Mouse (Mus musculus) kidney, postnatal 14 days (tissue): ENCODE measurements around the gene Cand2.
A peak's percentile ranks its signal among the peaks of the same experiment; 100 is the strongest.

Experiments used
- DNase-seq: peaks from one replicate; pipeline ENCODE4 v3.0.0; 2022; ENCODE audit warnings: mixed read lengths

The Cand2 gene

DNA sequence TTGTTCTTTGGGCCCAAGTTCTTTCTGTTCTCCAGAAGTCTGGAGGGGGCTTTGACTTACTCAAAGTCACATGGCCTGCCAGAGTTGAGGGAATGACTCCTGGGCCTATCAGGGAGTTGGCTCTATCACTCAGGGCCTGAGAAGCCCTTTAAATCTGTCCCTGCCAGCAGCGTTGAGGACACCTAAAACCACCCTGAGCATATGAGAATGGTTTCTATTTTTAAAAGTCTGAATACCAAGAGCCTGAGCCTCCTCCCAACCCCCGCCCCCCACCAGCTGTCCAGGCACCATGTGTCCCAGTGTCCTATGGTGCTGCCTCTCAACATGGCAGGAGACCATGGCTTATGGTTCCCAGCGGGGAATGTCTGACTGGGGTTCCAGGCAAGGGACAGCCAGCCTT lies 1.5 kb downstream of the Cand2 start:
- no peak for DNase-seq

DNA sequence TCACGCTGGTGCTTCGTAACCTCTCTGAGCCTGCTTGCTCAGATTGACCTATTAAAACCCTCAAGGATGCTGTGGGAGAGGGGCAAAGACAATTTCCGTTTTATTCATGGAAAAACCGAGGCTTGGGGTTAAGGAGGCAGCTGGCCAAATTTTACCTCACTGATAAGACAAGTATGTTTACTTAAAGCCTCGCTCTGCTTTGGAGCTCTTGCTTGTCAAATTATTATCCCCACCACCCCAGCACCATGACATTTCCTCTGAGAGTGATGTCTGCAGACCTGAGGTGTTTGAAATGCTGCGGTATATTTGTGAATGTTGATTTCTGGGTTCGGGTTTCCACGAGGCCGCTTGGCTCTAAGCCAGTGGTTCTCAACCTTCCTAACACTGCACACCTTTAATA lies 2.0 kb downstream of the Cand2 start:
- no peak for DNase-seq

DNA sequence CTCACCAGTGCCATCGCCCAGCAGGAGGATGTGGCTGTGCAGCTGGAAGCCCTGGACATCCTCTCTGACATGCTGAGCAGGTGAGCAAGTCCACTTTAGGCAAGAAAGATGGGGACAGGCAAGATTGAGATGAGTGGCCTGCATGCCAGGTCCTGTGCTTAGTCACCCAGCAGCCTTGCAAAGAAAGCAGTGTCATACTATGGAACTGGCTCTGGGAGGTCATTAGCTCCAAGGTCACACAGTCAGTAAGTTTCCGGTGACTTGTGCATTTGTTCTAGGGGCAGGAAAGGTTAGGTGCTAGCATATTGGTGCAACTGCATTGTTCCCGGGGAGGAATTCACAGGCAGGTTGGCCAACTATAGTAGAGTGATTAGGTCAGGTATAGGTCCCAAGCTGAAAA lies 8.4 kb downstream of the Cand2 start:
- DNase-seq, result no peak

DNA sequence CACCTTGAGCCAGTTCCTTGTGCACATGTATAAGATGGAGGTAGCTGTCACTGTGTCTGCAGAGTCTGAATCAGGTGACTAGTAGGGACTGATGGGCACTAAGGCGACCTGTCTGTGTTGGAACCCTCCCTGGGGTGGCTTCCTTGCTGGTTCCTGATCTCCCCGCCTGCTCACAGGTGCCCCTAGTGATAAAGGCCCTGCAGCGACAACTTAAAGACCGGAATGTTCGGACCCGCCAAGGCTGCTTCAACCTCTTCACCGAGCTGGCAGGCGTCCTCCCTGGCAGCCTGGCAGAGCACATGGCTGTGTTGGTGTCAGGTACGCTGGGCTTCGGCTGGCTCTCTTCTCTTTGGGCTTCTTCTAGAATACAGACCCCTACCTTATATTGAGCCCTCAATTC lies 16.7 kb downstream of the Cand2 start:
- DNase-seq, result no peak

DNA sequence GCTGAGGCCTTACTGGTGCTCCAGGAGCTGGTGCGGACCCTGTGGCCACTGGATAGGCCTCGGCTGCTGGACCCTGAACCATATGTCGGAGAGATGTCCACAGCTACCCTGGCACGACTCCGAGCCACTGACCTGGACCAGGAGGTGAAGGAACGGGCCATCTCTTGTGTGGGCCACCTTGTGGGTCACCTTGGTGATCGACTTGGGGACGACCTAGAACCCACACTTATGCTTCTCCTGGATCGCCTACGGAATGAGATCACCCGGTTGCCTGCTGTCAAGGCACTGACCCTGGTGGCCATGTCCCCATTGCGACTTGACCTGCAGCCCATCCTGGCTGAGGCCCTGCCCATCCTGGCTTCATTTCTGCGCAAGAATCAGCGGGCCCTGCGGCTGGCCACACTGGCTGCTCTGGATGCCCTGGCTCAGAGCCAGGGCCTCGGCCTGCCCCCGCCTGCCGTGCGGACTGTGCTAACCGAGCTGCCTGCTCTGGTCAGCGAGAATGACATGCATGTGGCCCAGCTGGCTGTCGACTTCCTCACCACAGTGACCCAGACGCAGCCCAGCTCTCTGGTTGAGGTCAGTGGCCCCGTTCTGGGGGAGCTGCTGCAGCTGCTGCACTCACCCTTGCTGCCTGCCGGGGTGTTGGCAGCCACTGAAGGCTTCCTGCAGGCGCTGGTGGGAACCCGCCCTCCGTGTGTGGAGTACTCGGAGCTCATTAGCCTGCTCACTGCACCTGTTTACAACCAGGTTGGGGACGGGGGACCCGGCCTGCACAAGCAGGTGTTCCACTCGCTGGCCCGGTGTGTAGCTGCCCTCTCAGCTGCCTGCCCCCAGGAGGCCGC lies 17.7 kb downstream of the Cand2 start:
- peak; percentile 82 for DNase-seq

DNA sequence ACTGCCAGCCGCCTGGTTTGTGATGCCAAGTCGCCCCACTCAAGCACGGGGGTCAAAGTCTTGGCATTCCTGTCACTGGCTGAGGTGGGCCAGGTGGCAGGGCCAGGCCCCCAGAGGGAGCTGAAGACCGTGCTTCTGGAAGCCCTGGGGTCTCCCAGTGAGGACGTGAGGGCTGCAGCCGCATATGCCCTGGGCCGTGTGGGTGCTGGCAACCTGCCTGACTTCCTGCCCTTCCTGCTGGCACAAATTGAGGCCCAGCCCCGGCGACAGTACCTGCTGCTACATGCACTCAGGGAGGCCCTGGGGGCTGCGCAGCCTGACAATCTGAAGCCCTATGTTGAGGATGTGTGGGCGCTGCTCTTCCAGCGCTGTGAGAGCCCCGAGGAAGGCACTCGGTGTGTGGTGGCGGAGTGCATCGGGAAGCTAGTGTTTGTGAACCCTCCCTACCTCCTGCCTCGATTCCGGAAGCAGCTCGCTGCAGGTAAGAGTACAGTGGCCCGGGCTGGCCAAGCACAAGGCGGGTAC lies 18.4 kb downstream of the Cand2 start:
- peak; percentile 59 for DNase-seq

DNA sequence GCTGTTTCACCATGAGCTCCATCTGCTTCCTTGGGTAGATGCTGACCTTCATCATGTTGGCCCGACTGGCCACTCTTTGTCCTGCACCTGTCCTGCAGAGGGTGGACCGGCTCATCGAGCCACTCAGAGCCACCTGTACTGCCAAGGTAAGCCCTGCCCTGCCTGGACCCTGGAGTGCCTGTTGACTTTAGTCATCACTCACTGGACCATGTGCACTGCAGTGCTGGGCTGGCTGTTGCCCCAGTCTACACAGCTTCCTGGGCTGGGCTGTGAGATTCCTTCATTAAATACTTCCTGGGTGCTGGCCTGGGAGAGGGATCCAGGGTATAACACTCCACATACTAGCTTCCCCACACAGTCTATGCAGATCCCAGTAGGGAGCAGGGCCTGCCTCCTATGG lies 27.5 kb downstream of the Cand2 start:
- DNase-seq, result no peak

DNA sequence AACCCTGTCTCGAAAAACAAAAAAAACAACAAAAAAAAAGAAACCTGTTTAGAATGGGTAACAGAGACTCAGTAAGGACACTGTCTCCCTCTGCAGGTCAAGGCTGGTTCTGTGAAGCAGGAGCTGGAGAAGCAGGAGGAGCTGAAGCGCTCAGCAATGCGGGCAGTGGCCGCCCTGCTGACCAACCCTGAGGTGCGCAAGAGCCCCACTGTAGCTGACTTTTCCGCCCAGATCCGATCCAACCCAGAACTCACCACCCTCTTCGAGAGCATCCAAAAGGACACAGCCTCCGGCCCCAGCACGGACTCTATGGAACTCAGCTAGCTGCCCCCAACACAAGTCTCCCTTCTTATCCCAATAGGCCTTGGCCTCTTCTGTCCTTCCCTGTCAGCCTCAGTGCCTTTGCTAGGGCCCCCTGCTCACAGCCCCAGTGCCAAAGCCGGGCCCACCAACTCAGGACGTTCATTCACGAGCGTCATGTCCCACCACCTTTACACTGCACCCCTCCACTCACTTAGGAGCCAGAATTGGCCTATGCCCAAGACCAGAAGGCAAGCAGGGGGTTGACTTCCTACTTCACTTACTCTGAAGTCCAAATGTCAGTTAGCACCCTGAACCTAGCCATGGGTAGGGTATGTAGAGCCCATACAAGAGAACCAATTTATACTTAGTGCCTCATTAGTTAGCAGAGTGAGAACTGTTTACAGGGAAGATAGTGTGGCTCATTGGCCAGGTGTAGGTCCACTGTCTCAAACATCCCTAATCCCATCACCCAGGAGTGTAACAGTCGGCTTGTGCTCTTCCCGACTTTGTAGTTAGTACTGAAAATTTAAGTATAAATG lies 29.4 kb downstream of the Cand2 start:
- peak; percentile 87 for DNase-seq

DNA sequence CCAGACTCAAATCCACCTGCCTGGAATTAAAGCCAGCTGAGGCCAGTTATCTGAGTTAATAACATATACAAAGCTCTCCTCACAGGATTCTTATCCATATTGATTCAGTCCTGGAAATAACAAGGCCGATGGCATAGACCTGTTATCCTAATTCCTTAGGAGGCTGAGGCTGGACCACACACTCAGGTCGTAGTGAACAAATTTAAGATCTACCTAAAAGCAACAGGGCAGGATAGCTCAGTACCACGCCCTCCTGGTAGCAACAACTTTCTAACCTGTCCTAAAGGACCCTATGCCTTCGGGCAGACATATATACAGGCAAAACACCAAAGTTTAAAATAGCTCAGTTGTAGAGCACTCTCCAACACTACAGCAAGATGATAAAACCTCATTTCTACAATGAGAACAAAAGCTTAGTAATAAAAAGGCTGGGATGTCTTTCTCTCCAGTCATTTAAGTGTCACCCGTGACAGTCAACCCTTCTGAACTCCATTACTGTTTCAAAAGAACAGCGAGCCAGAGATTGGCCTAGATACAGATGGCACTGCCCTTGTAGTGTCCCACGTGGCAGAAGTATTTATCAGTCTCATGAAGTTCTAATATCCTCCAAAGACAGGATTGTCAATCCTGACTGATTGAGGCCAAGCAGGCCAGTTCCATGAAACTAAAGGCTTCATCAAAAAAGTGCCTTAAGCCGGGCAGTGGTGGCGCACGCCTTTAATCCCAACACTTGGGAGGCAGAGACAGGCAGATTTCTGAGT lies 30.3 kb downstream of the Cand2 start:
- DNase-seq, result no peak

DNA sequence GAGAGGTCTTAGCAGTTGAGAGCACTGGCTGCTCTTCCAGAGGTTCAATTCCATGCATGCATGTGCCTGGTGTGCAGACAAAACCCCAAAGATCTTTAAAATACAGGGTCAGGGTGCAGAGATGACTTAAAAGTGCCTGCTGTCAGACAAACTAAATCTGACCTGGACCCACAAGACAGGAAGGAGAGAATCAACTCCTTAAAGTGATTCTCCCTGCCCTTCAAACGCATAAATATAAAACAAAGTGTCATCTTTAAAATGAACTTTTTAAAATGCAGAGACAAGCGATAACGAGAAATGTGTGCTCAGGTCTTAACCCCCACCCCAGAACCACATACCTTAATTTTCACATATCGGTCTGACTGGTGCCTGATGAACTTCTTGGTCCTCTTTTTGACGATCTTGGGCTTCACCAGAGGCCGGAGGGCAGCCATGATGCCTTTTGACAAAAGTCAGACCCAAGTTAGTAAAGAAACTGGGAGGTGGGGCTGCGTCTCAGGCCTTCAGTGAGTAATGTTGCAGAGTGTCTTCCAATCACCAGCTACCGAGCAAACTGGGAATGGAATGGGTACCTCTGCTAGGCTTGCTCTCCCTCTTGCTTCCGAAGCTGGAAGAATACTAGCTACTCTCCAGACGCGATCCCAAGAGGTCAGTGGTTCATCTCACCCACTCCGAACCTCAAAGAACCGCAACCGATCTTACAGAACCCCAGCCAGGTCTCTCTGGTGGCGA lies 33.3 kb downstream of the Cand2 start:
- DNase-seq, result no peak

DNA sequence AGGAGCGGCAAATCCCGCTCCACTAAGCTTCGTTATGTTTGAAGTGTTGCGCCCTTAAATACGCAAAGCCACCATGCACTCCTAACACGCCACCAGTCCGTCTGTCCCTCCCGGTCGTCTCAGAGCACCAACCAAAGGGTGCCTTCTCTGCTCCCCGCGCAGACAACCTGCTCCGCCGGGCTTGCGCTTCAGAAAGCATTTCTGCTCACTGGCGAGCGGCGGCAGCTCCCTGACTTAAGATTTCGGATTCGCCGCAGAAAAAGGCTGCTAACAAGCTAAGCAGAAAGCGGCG lies 33.8 kb downstream of the Cand2 start:
- no peak for DNase-seq

DNA sequence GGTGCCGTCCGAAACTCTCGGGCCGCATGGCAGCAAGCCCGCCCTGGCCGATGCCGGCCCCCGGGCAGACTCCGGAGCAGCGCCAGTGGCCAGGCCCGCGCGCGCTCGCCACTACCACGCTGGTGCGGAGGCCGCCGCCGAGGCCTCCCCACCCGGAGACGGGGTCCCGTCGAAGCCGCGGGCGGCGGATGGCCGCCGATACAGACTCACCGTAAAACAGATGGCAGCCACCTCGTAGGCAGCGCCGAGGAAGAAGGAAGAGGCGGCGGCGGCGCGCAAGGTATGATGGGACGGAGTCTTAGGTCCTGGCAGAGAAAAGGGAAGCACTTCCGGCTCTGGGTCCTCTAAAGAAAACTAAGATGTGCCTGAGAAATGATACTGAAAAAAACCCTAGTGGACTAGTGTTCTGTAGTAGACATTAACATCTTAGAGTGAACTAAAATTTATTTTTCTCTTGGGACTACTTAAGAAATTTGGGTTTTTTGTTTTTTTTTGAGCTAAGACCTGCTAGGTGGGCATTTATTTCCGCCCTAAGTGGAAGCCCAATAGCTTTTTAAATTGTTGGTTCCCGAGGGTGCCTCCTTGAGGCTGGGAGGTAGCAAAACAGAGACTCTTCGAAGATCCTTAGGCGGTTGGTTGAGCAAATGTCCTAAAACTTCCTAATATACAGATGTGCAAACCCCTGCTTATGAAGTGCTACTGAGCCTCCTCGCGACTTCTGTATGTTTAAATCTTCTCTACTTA lies 34.3 kb downstream of the Cand2 start, which contains the start of gene Rpl32:
Rpl32 (minus strand) TSS at position 260 of the 744 bp plus-strand sequence.
- DNase-seq, result peak; percentile 92

DNA sequence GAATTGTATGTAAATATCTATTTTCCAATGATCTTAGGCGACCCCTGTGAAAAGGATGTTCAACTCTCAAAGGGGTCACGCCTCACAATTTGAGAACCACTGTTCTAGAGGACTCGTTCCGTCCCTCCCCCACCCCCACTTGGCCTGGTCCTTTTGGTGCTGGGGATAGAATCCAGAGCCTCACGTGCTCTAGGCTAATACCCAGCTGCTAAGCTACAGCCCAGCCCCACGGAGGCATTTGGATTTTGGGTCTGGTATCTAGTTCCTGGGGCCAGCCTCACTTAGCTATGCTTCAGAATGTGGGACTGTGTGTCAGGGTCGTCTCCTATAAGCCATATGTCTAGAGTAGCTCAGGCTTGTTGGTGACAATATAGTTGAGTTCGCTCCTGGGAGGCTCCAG lies 37.3 kb downstream of the Cand2 start:
- no peak for DNase-seq

DNA sequence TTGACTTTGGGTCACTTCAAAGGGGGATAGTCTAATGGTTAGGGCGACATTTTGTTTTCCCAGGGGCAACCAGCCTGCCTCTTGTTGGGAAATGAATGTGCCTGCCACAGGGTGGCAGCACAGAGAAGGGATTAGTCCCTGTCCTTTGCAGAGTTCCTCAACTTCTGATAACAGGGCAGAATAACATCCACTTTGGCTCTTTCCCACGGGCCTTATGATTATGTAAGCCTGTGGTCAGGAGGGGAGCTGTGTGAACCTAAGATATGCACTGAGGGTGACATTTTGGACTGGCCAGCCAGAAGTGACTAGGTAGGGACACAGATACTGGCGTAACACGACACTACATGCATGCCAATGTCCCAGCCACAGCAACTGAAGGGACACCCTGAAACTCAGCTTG lies 39.8 kb downstream of the Cand2 start:
- DNase-seq, result peak; percentile 75

DNA sequence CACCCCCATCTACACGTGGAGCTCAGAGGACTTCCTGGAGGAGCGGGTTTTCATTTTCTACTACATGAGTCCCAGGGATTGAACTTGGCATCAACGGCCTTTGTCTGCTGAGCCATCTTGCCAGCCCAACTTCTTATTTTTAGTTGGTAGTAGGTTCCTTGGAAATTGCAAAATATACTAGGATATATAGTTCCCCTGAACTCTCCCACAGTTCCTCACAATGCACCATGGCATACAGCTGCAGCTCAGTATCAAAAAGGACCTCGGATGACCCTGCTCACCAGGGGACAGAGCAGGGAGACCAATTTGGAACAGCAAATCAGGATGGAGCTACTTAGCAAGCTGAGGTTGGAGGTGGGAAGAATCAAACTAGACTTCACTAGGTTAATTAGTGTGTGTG lies 40.7 kb downstream of the Cand2 start:
- no peak for DNase-seq

DNA sequence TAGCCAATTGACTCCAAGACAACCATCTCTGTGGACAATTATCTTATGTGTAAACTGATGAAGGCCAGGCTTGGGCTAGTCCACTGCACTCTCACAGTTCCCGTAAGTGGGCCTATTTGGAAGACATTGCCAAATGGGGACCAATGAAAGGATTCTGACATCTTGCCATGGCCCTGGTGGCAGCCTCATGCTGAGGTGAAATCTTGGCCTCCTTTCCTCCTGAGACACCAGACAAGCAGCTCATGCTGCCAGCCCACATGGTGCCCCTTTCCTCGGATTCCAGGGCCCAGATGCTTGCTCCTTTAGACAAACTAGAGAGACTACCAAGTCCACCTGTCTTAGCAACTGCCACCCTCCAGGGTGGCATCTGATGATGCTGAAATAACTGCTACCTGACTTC lies 43.8 kb downstream of the Cand2 start:
- DNase-seq, result no peak

DNA sequence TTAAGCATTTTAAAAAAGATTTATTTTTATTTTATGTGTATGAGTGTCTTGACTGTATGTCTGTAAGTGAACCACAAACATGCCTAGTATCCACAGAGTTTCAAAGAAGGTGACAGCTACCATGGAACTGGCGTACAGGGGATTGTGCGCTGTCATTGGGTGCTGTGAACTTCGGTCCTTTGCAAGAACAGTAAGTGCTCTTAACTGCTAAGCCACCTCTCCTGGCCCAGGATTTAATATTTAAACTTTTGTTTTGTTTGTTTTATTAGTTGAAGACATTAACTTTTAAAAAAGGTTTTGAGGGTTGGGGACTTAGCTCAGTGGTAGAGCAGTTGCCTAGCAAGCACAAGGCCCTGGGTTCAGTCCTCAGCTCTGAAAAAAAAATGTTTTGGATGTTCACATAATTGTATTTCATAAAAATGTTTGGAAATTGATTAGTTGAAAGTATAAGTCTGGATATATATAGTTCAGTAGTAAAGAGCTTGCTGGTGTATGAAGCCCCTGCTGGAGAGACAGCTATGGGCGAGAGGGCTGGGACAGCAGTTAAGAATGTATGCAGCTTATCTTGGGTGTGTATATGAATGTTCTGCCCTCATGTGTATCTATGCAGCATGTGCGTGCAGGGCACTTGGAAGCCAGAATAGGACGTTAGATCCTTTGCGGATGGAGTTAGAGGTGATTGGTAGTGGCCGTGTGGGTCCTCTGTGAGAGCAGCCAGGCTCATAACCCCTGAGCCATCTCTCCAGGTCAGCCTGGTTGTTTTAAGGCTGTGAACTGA lies 47.1 kb downstream of the Cand2 start:
- DNase-seq, result no peak

DNA sequence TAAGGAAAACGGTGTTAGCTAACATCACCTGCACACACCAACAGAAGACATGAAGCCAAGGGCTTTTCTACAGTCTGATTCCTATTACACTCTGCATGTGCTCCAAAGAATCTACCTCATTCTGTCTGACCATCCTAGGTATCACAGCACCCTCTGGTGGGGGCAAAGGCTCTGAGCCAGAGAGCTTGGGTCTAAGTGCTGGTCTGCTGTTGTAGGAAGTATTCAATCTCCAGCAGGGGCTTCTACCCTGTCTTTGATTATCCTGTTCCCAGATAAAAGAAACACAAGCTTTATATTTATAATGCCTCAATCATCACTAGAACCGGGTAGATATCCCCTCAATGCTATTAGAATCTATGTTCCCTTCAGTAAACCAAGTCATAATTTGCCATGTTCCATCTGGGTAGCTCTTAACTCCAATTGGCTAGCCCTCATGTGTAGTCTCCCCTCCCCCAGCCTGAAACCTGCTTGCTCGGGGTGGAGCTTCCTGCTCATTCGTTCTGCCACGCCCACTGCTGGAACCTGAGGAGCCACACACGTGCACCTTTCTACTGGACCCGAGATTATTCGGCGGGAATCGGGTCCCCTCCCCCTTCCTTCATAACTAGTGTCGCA lies 49.6 kb downstream of the Cand2 start:
- peak; percentile 75 for DNase-seq

DNA sequence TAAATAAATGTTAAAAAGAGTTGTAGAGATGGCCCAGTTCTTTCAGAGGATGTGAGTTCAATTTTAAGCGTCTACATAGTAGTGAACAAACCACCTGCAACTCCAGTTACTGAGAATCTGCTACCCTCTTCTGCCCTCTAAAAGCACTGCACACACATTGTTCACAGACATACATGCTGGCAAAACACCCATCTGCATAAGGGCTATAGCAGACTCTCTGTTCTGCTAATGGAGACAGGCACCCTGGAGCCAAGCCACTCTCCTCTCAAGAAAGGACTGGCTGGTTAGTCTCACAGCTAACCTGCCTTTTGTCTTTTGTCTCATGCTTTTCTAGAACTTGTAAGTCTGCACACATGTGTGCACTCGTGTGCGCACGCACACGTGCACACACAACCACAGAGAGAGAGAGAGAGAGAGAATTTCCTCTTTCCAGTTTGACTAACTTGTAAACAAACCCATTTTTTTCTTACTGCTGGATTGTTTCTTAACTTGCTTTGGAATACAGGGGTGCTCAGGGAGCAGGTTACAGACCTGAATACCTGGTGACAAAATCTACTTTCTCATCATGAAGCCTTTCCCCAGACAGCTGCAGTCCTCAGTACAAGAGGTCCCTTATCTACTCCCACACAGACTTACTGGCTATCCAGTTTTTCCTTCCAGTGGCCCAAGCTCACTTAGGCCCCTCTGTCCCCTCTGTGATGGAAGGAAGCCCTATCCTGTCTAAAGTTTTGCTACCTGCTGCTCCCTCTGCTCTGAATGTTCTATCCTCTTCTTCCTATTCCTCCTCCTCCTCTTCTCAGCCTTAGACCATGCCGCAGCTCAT lies 56.7 kb downstream of the Cand2 start:
- DNase-seq, result no peak
